Mouse (Mus musculus) limb, embryonic 14.5 days (tissue): ENCODE measurements around the gene Zfpl1. TPM values are rescaled to one million over a fixed set of nuclear protein-coding genes. Genes with fewer than 3 reads are reported as not detected.

Source experiments
- ATAC-seq: fragments of 200-750 bp; cut with Nextera tagmentation; 2 replicates; pipeline ENCODE4 v1.8.0; 2017; ENCODE audit warnings: low read depth, moderate number of reproducible peaks, moderate TSS enrichment; ENCODE audit not compliant: low FRiP score
- DNase-seq: peaks from one replicate; pipeline ENCODE4 v3.0.0-alpha.2; 2015; ENCODE audit warnings: low spot score
- H3K27ac ChIP-seq: fragments of 300-500 bp; sonication (generic); replicated peaks from 2 replicates; pipeline ENCODE4 v1.5.1; 2014; ENCODE audit warnings: low read depth, mild to moderate bottlenecking, low read length, moderate library complexity, mixed read lengths
- H3K27me3 ChIP-seq: fragments of 300-500 bp; sonication (generic); 2 replicates; pipeline ENCODE4 v1.6.1; 2014; ENCODE audit warnings: low read length, mixed read lengths; ENCODE audit not compliant: control insufficient read depth, insufficient read depth
- H3K36me3 ChIP-seq: fragments of 300-500 bp; sonication (generic); 2 replicates; pipeline ENCODE4 v1.6.1; 2014; ENCODE audit warnings: mild to moderate bottlenecking, low read length, moderate library complexity, mixed read lengths; ENCODE audit not compliant: control insufficient read depth, insufficient read depth
- H3K4me1 ChIP-seq: fragments of 300-500 bp; sonication (generic); 2 replicates; pipeline ENCODE4 v1.6.1; 2014; ENCODE audit warnings: antibody characterized with exemption, low read length, mixed read lengths; ENCODE audit not compliant: control insufficient read depth, insufficient read depth
- H3K4me2 ChIP-seq: fragments of 300-500 bp; sonication (generic); replicated peaks from 2 replicates; pipeline ENCODE4 v1.6.1; 2014; ENCODE audit warnings: low read depth, mild to moderate bottlenecking, low read length, moderate library complexity; ENCODE audit not compliant: severe bottlenecking
- H3K4me3 ChIP-seq: fragments of 300-500 bp; sonication (generic); replicated peaks from 2 replicates; pipeline ENCODE4 v1.5.1; 2014; ENCODE audit warnings: low read length
- H3K9ac ChIP-seq: fragments of 300-500 bp; sonication (generic); 2 replicates; pipeline ENCODE4 v1.6.1; 2014; ENCODE audit warnings: mild to moderate bottlenecking, low read depth, low read length, moderate library complexity; ENCODE audit not compliant: severe bottlenecking
- H3K9me3 ChIP-seq: fragments of 300-500 bp; sonication (generic); 2 replicates; pipeline ENCODE4 v1.6.1; 2016; ENCODE audit warnings: low read length; ENCODE audit not compliant: control insufficient read depth
- POLR2A ChIP-seq: fragments of 200-500 bp; IDR thresholded peaks from 2 replicates; pipeline ENCODE4 v1.8.0; 2012; ENCODE audit warnings: inconsistent platforms, mild to moderate bottlenecking, moderate library complexity, borderline replicate concordance; ENCODE audit not compliant: insufficient read depth, insufficient read length; ENCODE audit errors: extremely low read depth
- WGBS: fragments of 180-500 bp; shearing (Covaris S2); extraction: QIAGEN DNeasy Blood & Tissue Kit; methylation state at CpG from one replicate; pipeline ENCODE4 v1.1.7; 2014; 5-methylcytosine and 5-hydroxymethylcytosine counted together
- polyA plus RNA-seq, 2 experiments: library from polyadenylated mRNA; depleted of rRNA in 1 of 2; stranded (reverse) in 1 of 2; unstranded in 1 of 2; fragments of >200 nt; fragmentation: Nextera tagmentation in 1 of 2; extraction: Ambion mirVana in 1 of 2; gene quantifications; 2 replicates each; pipeline versions ENCODE4 v1.2.1 to v1.2.3; 2012 to 2014

The Zfpl1 gene
- polyA plus RNA-seq, 2 experiments, result 91.0 to 134 TPM

GRCm38 (mm10) chr19:6118677-6119185 lies 34.0 kb upstream of the Zfpl1 start:
- H3K9me3 ChIP-seq, result no peaks in the 10 kb centered on the region
- H3K27ac ChIP-seq, result peak overlapping the region; percentile 93
- no peaks in the 10 kb centered on the region for H3K27me3 ChIP-seq
- ATAC-seq (no peak), DNase-seq (no peak)
- peaks cover 10% of the 10 kb centered on the region for H3K4me1 ChIP-seq
- H3K9ac ChIP-seq, result peak overlapping the region; percentile 79
- H3K4me3 ChIP-seq, result peak overlapping the region; percentile 88
- TF ChIP-seq POLR2A, result no peak
- H3K4me2 ChIP-seq, result peak overlapping the region; percentile 83
- H3K36me3 ChIP-seq, result peaks cover 33% of the 10 kb centered on the region
- WGBS, result 3% methylated on average over 8 of the region's 8 CpGs

DNA sequence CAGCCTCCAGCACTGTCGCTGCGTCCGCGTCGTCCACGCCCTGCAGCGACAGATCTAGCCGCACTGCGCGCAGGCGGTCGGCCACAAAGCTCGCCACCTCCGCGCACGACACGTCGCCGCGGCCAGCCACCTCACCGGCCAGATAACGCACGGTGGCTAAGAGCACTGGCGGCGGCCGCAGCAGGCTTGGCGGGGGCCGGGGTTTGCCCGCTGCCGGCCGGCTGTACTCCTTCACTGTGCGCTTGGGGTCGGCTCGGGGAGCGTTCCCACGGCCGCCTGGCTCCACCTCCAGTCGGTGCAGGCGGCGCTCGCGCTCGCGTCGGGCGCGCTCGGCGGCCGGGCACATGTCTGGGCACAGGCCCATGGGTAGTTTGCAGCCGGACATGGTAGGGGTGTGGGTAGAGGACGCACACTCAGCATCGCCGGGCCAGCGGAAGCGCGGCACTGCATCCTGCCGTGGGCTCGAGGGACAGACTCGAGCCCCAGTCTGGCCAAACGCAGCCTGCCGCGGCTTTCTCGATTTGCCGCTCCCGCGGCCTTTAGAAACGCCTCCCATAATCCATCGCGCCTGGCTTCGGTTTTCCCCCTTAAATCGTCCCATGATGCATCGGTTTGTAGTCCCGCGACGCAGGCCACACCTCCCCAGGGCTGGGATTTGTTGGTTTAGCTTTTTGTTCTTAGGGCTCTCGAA lies 33.4 kb upstream of the Zfpl1 start, which contains the start of gene Sac3d1:
Gene Sac3d1 (minus strand): TSS at position 665 of the 691 bp plus-strand sequence.
- peak; percentile 96 for DNase-seq
- under 1% methylated on average over 67 of the region's 77 CpGs for WGBS
- Histone ChIP-seq H3K9ac (peak within 1 kb of the TSS; percentile 79), H3K9me3 (no peaks in the 10 kb centered on the region), H3K36me3 (peaks cover 31% of the 10 kb centered on the region), H3K4me3 (peak within 1 kb of the TSS; percentile 88), H3K4me2 (peak within 1 kb of the TSS; percentile 83), H3K4me1 (peaks cover 10% of the 10 kb centered on the region), H3K27me3 (no peaks in the 10 kb centered on the region), H3K27ac (peak within 1 kb of the TSS; percentile 93)
- peak; percentile 90 for ATAC-seq
- TF ChIP-seq POLR2A, result peak; percentile 81; the same call in 1 of the 2 replicates

DNA sequence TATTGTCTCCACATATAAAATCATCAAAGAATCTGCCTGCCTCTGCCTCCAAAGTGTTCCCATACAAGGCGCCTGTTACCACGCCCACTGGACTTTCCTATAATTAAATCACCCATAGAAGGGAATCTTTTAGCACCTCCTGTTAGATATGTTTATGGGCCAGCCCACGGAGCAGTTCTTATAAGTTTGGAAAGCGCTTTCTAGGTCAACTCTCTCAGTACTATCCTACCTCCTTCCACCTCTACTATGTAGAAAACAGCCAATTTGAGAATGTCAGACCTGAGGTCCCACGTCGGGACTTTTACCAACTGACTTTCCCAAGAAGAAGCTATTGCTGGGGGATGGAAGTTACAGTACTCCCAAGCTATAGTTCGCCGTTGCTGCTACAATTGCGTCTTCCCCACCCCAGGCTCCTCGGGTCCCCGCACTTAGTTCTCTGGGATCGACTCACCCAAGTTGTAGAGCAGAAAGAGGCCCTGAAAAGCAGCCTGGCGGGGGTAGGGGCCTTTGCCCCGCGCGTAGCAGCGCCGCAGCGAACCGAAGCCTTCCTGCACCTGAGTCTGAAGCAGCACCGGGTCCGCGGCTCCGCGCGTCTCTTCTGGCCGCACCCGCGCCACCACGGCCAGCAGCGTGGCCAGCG lies 32.7 kb upstream of the Zfpl1 start:
- ATAC-seq, result no peak
- TF ChIP-seq POLR2A, result no peak
- Histone ChIP-seq H3K4me2 (peak overlapping the region; percentile 83), H3K4me3 (peak overlapping the region; percentile 88), H3K9me3 (no peaks in the 10 kb centered on the region), H3K27me3 (no peaks in the 10 kb centered on the region), H3K4me1 (peaks cover 10% of the 10 kb centered on the region), H3K36me3 (peaks cover 31% of the 10 kb centered on the region), H3K27ac (peak overlapping the region; percentile 93), H3K9ac (peak overlapping the region; percentile 79)
- 6% methylated on average over 25 of the region's 32 CpGs for WGBS
- peak; percentile 14 for DNase-seq

DNA sequence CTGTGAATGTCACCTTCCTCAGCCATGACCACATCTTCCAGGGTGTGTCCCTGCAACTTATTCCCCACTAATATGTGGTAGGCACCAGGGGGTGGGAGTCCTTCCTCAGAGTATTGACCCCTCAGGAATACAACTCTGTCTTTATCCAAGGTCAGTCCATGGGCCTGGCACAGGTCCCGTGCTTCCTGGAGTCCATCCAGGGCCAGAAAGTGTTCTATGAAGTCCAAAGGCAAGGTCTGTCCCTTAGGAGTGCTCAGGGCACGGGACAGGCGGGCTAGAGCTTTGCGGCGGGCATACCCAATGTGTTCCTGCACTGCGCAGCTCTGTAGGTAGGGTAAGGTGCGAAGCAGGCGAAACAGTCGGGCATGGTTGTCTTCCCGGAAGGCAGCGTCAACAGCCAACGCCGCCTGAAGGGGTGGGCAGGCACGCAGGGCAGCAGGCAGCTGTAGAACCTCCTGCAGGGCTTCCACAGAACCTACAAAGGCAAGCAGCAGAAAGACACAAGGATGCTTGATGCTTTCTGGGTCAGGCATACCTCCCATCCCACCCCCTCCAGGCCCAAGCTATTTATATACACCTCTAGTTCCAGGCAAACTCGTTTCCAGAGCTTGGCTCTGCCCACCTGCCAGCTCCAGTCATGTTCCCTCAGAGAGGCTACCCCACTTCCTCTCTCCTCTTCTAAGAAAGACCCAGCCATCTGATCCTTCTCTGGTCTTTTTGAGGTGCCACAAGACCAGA lies 31.5 kb upstream of the Zfpl1 start:
- Histone ChIP-seq H3K4me2 (no peak overlapping the region), H3K4me1 (peaks cover 10% of the 10 kb centered on the region), H3K9ac (no peak overlapping the region), H3K27ac (no peak overlapping the region), H3K36me3 (peaks cover 31% of the 10 kb centered on the region), H3K27me3 (no peaks in the 10 kb centered on the region), H3K4me3 (no peak overlapping the region), H3K9me3 (no peaks in the 10 kb centered on the region)
- no peak for TF ChIP-seq POLR2A
- DNase-seq, result no peak
- ATAC-seq, result no peak
- WGBS, result 87% methylated on average over 15 of the region's 15 CpGs

DNA sequence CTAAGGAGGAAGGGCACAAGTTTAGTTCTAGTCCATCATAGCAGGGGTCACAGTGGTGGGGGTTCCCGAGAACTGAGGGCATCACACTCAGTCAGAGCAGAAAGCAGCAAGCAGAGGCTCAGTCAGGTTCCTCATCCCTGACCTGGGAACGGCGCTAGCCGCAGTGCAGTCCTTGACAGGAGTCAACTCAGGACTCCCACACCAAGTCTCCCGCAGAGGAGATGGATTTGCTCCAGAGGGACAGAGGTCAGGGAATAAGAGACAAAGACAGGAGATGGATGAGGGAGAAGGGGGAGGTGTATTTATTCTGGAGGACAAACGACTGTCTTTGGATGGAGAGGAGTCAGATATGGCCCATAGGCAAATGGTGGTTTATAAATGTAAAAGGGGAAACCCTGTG lies 28.4 kb upstream of the Zfpl1 start:
- Histone ChIP-seq H3K4me3 (no peak overlapping the region), H3K4me1 (peaks cover 5% of the 10 kb centered on the region; the same call in 1 of the 2 replicates), H3K4me2 (no peak overlapping the region), H3K36me3 (peaks cover 23% of the 10 kb centered on the region), H3K27me3 (no peaks in the 10 kb centered on the region), H3K9ac (no peak overlapping the region), H3K27ac (no peak overlapping the region), H3K9me3 (no peaks in the 10 kb centered on the region)
- no peak for DNase-seq
- 59% methylated on average over 6 of the region's 6 CpGs for WGBS
- no peak for ATAC-seq
- no peak for TF ChIP-seq POLR2A
